8 mouse cellular contexts compared by ENCODE assay signal in the genomic region with DNA sequence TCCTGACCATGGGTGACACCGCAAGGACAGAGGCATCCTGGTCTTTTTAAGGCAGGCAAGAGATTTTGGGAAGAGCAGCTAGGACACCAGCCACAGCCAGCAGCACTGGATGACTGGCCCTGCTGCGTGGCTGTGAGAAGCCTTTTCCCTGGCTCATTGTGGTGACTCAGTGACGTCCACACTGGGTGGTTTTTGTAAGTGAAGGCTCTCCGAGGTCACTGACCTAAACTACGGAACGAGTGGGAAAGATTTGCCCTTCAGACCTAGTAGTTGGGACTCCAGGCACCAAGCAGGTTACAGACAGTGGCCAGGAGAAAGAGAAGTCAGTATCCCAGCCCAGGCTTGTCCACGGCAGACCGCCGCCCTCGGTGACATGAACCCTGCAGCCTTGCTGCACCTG. TPM values are rescaled to one million over a fixed set of nuclear protein-coding genes. Genes with fewer than 3 reads are reported as not detected.
A peak's percentile ranks its signal among the peaks of the same experiment; 100 is the strongest.
DNase-seq lines count a peak whose midpoint lies in the region; ATAC-seq and TF ChIP-seq lines count a peak whose summit lies in the region.
"Had no signal": no experiment of that assay in that cellular context is flagged by ENCODE, and none has a peak within 500 bp of the region (broad histone marks: within the 10 kb centered on the region; RNA-seq: fewer than 3 reads in every experiment).

No protein-coding gene starts in this region.

- no peak overlapping the region for H3K4me3 ChIP-seq in lung, embryonic 15.5 days
- no peak overlapping the region for H3K4me3 ChIP-seq in cerebellum, adult 2 months (replicated peaks; ENCODE audit: insufficient read depth, low read depth, low read length)
- H3K4me3 ChIP-seq in hindbrain, postnatal 0 days (ENCODE audit: low read length) = no peak overlapping the region
- H3K4me3 ChIP-seq in small intestine, adult 2 months (ENCODE audit: low read depth, low read length) = no peak overlapping the region

- TF ChIP-seq CTCF in cerebellum, adult 2 months (IDR thresholded peaks at IDR 0.05; ENCODE audit: borderline replicate concordance, insufficient read depth, low read depth, low read length) = no peak
- TF ChIP-seq CTCF in hindbrain, postnatal 0 days (IDR thresholded peaks at IDR 0.05; ENCODE audit: low read depth) = no peak
- no peak for TF ChIP-seq CTCF in small intestine, adult 2 months (IDR thresholded peaks at IDR 0.05; ENCODE audit: extremely low read depth, insufficient read length, insufficient replicate concordance, low read depth, low read length)

- DNase-seq in lung, postnatal 25 days (ENCODE audit: low spot score) = no peak
- DNase-seq in cerebellum, adult 2 months = peak; percentile 20 to 32
- DNase-seq in hindbrain, postnatal 0 days (ENCODE audit: low spot score) = no peak
- no peak for DNase-seq in heart, postnatal 10 days
- DNase-seq: thymus, postnatal 4 days had no signal

- TF ChIP-seq POLR2A in cerebellum, adult 2 months (IDR thresholded peaks at IDR 0.05; ENCODE audit: borderline replicate concordance, insufficient read depth, low read length) = no peak
- TF ChIP-seq POLR2A in small intestine, adult 2 months (IDR thresholded peaks at IDR 0.05; ENCODE audit: low read depth, low read length) = no peak

- peaks cover 39% of the 10 kb centered on the region for H3K4me1 ChIP-seq in lung, embryonic 15.5 days
- H3K4me1 ChIP-seq in cerebellum, adult 2 months (ENCODE audit: control insufficient read depth, insufficient read depth, low read length) = peaks cover 81% of the 10 kb centered on the region
- H3K4me1 ChIP-seq in hindbrain, postnatal 0 days (ENCODE audit: insufficient read depth, low read length) = peaks cover 48% of the 10 kb centered on the region
- H3K4me1 ChIP-seq in small intestine, adult 2 months (ENCODE audit: control insufficient read depth, insufficient read depth, insufficient read length, low read length) = peaks cover 53% of the 10 kb centered on the region

- intact Hi-C loops in heart, postnatal 10 days (cut with DNase I) = no loop called here

- ATAC-seq in lung, embryonic 15.5 days (ENCODE audit: borderline replicate concordance, extremely low read depth, low FRiP score, low TSS enrichment) = no peak
- no peak for ATAC-seq in hindbrain, postnatal 0 days
- ATAC-seq in inflammation-experienced regulatory T-cells, adult 6 months = no peak

- no peaks in the 10 kb centered on the region for H3K36me3 ChIP-seq in lung, embryonic 15.5 days
- no peaks in the 10 kb centered on the region for H3K36me3 ChIP-seq in hindbrain, postnatal 0 days (ENCODE audit: insufficient read depth, low read length)
- H3K36me3 ChIP-seq in small intestine, adult 2 months (ENCODE audit: control insufficient read depth, insufficient read depth, low read length) = no peaks in the 10 kb centered on the region

- peak overlapping the region; percentile 79; the same call in 1 of the 2 replicates for H3K27ac ChIP-seq in lung, embryonic 15.5 days
- peak overlapping the region; percentile 70; the same call in 1 of the 2 replicates for H3K27ac ChIP-seq in cerebellum, adult 2 months (ENCODE audit: insufficient read depth, low read length)
- H3K27ac ChIP-seq in hindbrain, postnatal 0 days = peak overlapping the region; percentile 70; the same call in 1 of the 2 replicates
- peak overlapping the region; percentile 95 for H3K27ac ChIP-seq in small intestine, adult 2 months (ENCODE audit: insufficient read depth, low read depth, low read length)

- WGBS in lung, embryonic 15.5 days = 80% methylated on average over 10 of the region's 10 CpGs
- 68% methylated on average over 10 of the region's 10 CpGs for WGBS in cerebellum, adult 2 months
- WGBS in hindbrain, postnatal 0 days = 79% methylated on average over 10 of the region's 10 CpGs
- 78% methylated on average over 10 of the region's 10 CpGs for WGBS in small intestine, adult 2 months

- no peaks in the 10 kb centered on the region for H3K27me3 ChIP-seq in lung, embryonic 15.5 days
- H3K27me3 ChIP-seq in cerebellum, adult 2 months (ENCODE audit: control insufficient read depth, insufficient read depth, low read length) = no peaks in the 10 kb centered on the region
- no peaks in the 10 kb centered on the region for H3K27me3 ChIP-seq in hindbrain, postnatal 0 days (ENCODE audit: insufficient read depth, low read length)
- H3K27me3 ChIP-seq in small intestine, adult 2 months (ENCODE audit: control insufficient read depth, insufficient read depth, low read length) = no peaks in the 10 kb centered on the region

- no peak overlapping the region for H3K9ac ChIP-seq in lung, embryonic 15.5 days
- no peak overlapping the region for H3K9ac ChIP-seq in hindbrain, postnatal 0 days (replicated peaks; ENCODE audit: low read length)

- H3K9me3 ChIP-seq in lung, embryonic 15.5 days = no peaks in the 10 kb centered on the region
- no peaks in the 10 kb centered on the region for H3K9me3 ChIP-seq in hindbrain, postnatal 0 days (ENCODE audit: low read length)

- H3K4me2 ChIP-seq in lung, embryonic 15.5 days = no peak overlapping the region
- H3K4me2 ChIP-seq in hindbrain, postnatal 0 days (ENCODE audit: low read depth, low read length) = no peak overlapping the region

RNA-seq across cellular contexts. Expression of gene Ralgds, which starts 11.5 kb away (rescaled TPM):
- polyA plus RNA-seq in lung, embryonic 15.5 days (2015; fragmentation: Nextera tagmentation; extraction: Ambion mirVana) = 30.9 and 31.7 TPM in 2 replicates
- polyA plus RNA-seq in cerebellum, adult 2 months (2012; rRNA removed) = 133 and 151 TPM in 2 replicates
- total RNA-seq in hindbrain, postnatal 0 days (2014; rRNA removed) = 263 and 266 TPM in 2 replicates
- polyA plus RNA-seq in hindbrain, postnatal 0 days (2015; fragmentation: Nextera tagmentation; extraction: Ambion mirVana) = 74.6 and 76.8 TPM in 2 replicates
- 51.2 and 110 TPM in 2 replicates for polyA plus RNA-seq in small intestine, adult 2 months (2012; rRNA removed)
- 1 to 10 TPM; 5.7 to 7.5 (median 5.9) TPM for polyA plus RNA-seq in inflammation-experienced regulatory T-cells, adult 6 months (2017; shearing (Covaris generic))
- 10 to 100 TPM; 20.6 to 26.6 TPM for total RNA-seq in heart, postnatal 10 days (2021)

RNA-seq across cellular contexts. Expression of gene Gm10134, which starts 18.5 kb away (rescaled TPM):
- 2.2 and 3.5 TPM in 2 replicates for polyA plus RNA-seq in lung, embryonic 15.5 days (2015; fragmentation: Nextera tagmentation; extraction: Ambion mirVana)
- 0.48 TPM in 1 of 2 replicates, not detected in the other for polyA plus RNA-seq in cerebellum, adult 2 months (2012; rRNA removed)
- not detected in 2 replicates for total RNA-seq in hindbrain, postnatal 0 days (2014; rRNA removed)
- polyA plus RNA-seq in hindbrain, postnatal 0 days (2015; fragmentation: Nextera tagmentation; extraction: Ambion mirVana) = 4.0 and 4.8 TPM in 2 replicates
- 0.57 TPM in 1 of 2 replicates, not detected in the other for polyA plus RNA-seq in small intestine, adult 2 months (2012; rRNA removed)
- polyA plus RNA-seq in inflammation-experienced regulatory T-cells, adult 6 months (2017; shearing (Covaris generic)) = not detected
- 1 to 10 TPM; 1.7 to 2.8 TPM for total RNA-seq in heart, postnatal 10 days (2021)

RNA-seq across cellular contexts. Expression of gene Gbgt1, which starts 27.7 kb away (rescaled TPM):
- polyA plus RNA-seq in lung, embryonic 15.5 days (2015; fragmentation: Nextera tagmentation; extraction: Ambion mirVana) = 0.98 and 1.8 TPM in 2 replicates
- 1.1 and 1.5 TPM in 2 replicates for polyA plus RNA-seq in cerebellum, adult 2 months (2012; rRNA removed)
- 3.7 and 8.2 TPM in 2 replicates for total RNA-seq in hindbrain, postnatal 0 days (2014; rRNA removed)
- polyA plus RNA-seq in hindbrain, postnatal 0 days (2015; fragmentation: Nextera tagmentation; extraction: Ambion mirVana) = 1.5 and 1.7 TPM in 2 replicates
- polyA plus RNA-seq in small intestine, adult 2 months (2012; rRNA removed) = 4.7 and 4.8 TPM in 2 replicates
- not detected for polyA plus RNA-seq in inflammation-experienced regulatory T-cells, adult 6 months (2017; shearing (Covaris generic))
- total RNA-seq in heart, postnatal 10 days (2021) = 1 to 10 TPM; 2.5 to 2.8 TPM

RNA-seq across cellular contexts. Expression of gene Cel, which starts 38.8 kb away (rescaled TPM):
- polyA plus RNA-seq in lung, embryonic 15.5 days (2015; fragmentation: Nextera tagmentation; extraction: Ambion mirVana) = 1.9 TPM in 1 of 2 replicates, not detected in the other
- 0.10 TPM in 2 replicates for polyA plus RNA-seq in cerebellum, adult 2 months (2012; rRNA removed)
- total RNA-seq in hindbrain, postnatal 0 days (2014; rRNA removed) = not detected in 2 replicates
- not detected in 2 replicates for polyA plus RNA-seq in hindbrain, postnatal 0 days (2015; fragmentation: Nextera tagmentation; extraction: Ambion mirVana)
- 8.8 and 5,109 TPM in 2 replicates for polyA plus RNA-seq in small intestine, adult 2 months (2012; rRNA removed)
- not detected for polyA plus RNA-seq in inflammation-experienced regulatory T-cells, adult 6 months (2017; shearing (Covaris generic))
- total RNA-seq in heart, postnatal 10 days (2021) = not detected

RNA-seq across cellular contexts. Expression of gene Mrps2, which starts 56.5 kb away (rescaled TPM):
- 53.0 and 53.7 TPM in 2 replicates for polyA plus RNA-seq in lung, embryonic 15.5 days (2015; fragmentation: Nextera tagmentation; extraction: Ambion mirVana)
- 43.2 and 44.5 TPM in 2 replicates for polyA plus RNA-seq in cerebellum, adult 2 months (2012; rRNA removed)
- total RNA-seq in hindbrain, postnatal 0 days (2014; rRNA removed) = 31.5 and 33.0 TPM in 2 replicates
- 39.2 and 42.6 TPM in 2 replicates for polyA plus RNA-seq in hindbrain, postnatal 0 days (2015; fragmentation: Nextera tagmentation; extraction: Ambion mirVana)
- polyA plus RNA-seq in small intestine, adult 2 months (2012; rRNA removed) = 16.4 and 21.0 TPM in 2 replicates
- 10 to 100 TPM; 17.7 to 22.1 (median 19.3) TPM for polyA plus RNA-seq in inflammation-experienced regulatory T-cells, adult 6 months (2017; shearing (Covaris generic))
- 10 to 100 TPM; 45.1 to 48.3 TPM for total RNA-seq in heart, postnatal 10 days (2021)

Comparison
In these comparisons a context has a peak if more than half of its experiments do, and no peak if none do; other contexts are left out.
1. DNase-seq: peak in cerebellum, adult 2 months (2 of 2); none in lung, postnatal 25 days (single experiment), hindbrain, postnatal 0 days (single experiment) and heart, postnatal 10 days (0 of 2).
2. Peak in every context shown above with its lines, with median percentiles within 50 percentile points of each other: H3K27ac ChIP-seq.